Mouse (Mus musculus): ENCODE measurements at regions not wholly inside any gene's neighbourhood (a gene's known extent, or its start where the extent isn't known, plus 50 kb on each side); places are given as distances from the start of the nearest gene placed in this dataset.
A peak's percentile ranks its signal among the peaks of the same experiment; 100 is the strongest.

- Histone ChIP-seq H3K9me3 (replicated peaks) (no peaks in the 10 kb centered on the region), H3K27me3 (no peaks in the 10 kb centered on the region), H3K36me3 (no peaks in the 10 kb centered on the region), H3K4me2 (no peak overlapping the region), H3K27ac (no peak overlapping the region), H3K9ac (no peak overlapping the region), H3K4me1 (replicated peaks) (no peaks in the 10 kb centered on the region), H3K4me3 (replicated peaks) (no peak overlapping the region)
- 61% methylated on average over 2 of the region's 2 CpGs for WGBS (ENCODE audit: insufficient replicate concordance)
- ATAC-seq (ENCODE audit: low read depth), result no peak
- no peak for DNase-seq
Observed at GRCm38 (mm10) chr4:56143827-56144226, 596.0 kb upstream of the Gm26657 start.

- WGBS (ENCODE audit: insufficient replicate concordance), result 80% methylated on average over 3 of the region's 3 CpGs
- H3K9ac ChIP-seq, result no peak overlapping the region
- DNase-seq, result no peak
- no peaks in the 10 kb centered on the region for H3K4me1 ChIP-seq (replicated peaks)
- ATAC-seq (ENCODE audit: low read depth), result no peak
- H3K9me3 ChIP-seq (replicated peaks), result no peaks in the 10 kb centered on the region
- H3K36me3 ChIP-seq, result no peaks in the 10 kb centered on the region
- no peak overlapping the region for H3K4me3 ChIP-seq (replicated peaks)
- H3K27ac ChIP-seq, result no peak overlapping the region
- H3K27me3 ChIP-seq, result no peaks in the 10 kb centered on the region
- H3K4me2 ChIP-seq, result no peak overlapping the region
Observed at GRCm38 (mm10) chr4:56136837-56137236, 603.0 kb upstream of the Gm26657 start.

GRCm38 (mm10) chr4:56134350-56134749 is 602.1 kb upstream of the Klf4 start:
- ATAC-seq (ENCODE audit: low read depth), result no peak
- Histone ChIP-seq H3K36me3 (no peaks in the 10 kb centered on the region), H3K4me2 (no peak overlapping the region), H3K27ac (no peak overlapping the region), H3K4me1 (replicated peaks) (no peaks in the 10 kb centered on the region), H3K4me3 (replicated peaks) (no peak overlapping the region), H3K9me3 (replicated peaks) (no peaks in the 10 kb centered on the region), H3K27me3 (no peaks in the 10 kb centered on the region), H3K9ac (no peak overlapping the region)
- 50% methylated on average over 5 of the region's 5 CpGs for WGBS (ENCODE audit: insufficient replicate concordance)
- no peak for DNase-seq

GRCm38 (mm10) chr4:56127730-56128482 is 595.6 kb upstream of the Klf4 start:
- no peak overlapping the region for H3K4me2 ChIP-seq
- DNase-seq (no peak), ATAC-seq (ENCODE audit: low read depth) (no peak)
- H3K27ac ChIP-seq, result no peak overlapping the region
- WGBS (ENCODE audit: insufficient replicate concordance), result 56% methylated on average over 8 of the region's 8 CpGs
- no peaks in the 10 kb centered on the region for H3K36me3 ChIP-seq
- no peaks in the 10 kb centered on the region for H3K9me3 ChIP-seq (replicated peaks)
- no peaks in the 10 kb centered on the region for H3K27me3 ChIP-seq
- H3K9ac ChIP-seq, result no peak overlapping the region
- no peak overlapping the region for H3K4me3 ChIP-seq (replicated peaks)
- H3K4me1 ChIP-seq (replicated peaks), result no peaks in the 10 kb centered on the region

GRCm38 (mm10) chr4:56124515-56124914 is 592.2 kb upstream of the Klf4 start:
- no peaks in the 10 kb centered on the region for H3K36me3 ChIP-seq

GRCm38 (mm10) chr4:56122198-56122597 is 589.9 kb upstream of the Klf4 start:
- Histone ChIP-seq H3K27me3 (no peaks in the 10 kb centered on the region), H3K27ac (no peak overlapping the region), H3K9me3 (replicated peaks) (no peaks in the 10 kb centered on the region), H3K9ac (no peak overlapping the region), H3K4me2 (no peak overlapping the region), H3K4me1 (replicated peaks) (no peaks in the 10 kb centered on the region), H3K4me3 (replicated peaks) (no peak overlapping the region), H3K36me3 (no peaks in the 10 kb centered on the region)
- no peak for ATAC-seq (ENCODE audit: low read depth)
- DNase-seq, result no peak
- WGBS (ENCODE audit: insufficient replicate concordance), result 69% methylated on average over 5 of the region's 5 CpGs

More at GRCm38 (mm10) chr4:56124515-56124914, 592.2 kb upstream of the Klf4 start:
- ATAC-seq (ENCODE audit: low read depth), result no peak
- Histone ChIP-seq H3K27me3 (no peaks in the 10 kb centered on the region), H3K4me2 (no peak overlapping the region), H3K4me1 (replicated peaks) (no peaks in the 10 kb centered on the region), H3K27ac (no peak overlapping the region), H3K9me3 (replicated peaks) (no peaks in the 10 kb centered on the region), H3K9ac (no peak overlapping the region), H3K4me3 (replicated peaks) (no peak overlapping the region)
- no peak for DNase-seq

GRCm38 (mm10) chr4:56121664-56122063 is 589.4 kb upstream of the Klf4 start:
- no peaks in the 10 kb centered on the region for H3K4me1 ChIP-seq (replicated peaks)
- no peak overlapping the region for H3K4me3 ChIP-seq (replicated peaks)
- H3K9me3 ChIP-seq (replicated peaks), result no peaks in the 10 kb centered on the region
- no peak overlapping the region for H3K4me2 ChIP-seq
- no peak for ATAC-seq (ENCODE audit: low read depth)
- H3K27me3 ChIP-seq, result no peaks in the 10 kb centered on the region
- no peak overlapping the region for H3K9ac ChIP-seq
- no peak for DNase-seq
- no peaks in the 10 kb centered on the region for H3K36me3 ChIP-seq
- H3K27ac ChIP-seq, result no peak overlapping the region
- 71% methylated on average over 5 of the region's 5 CpGs for WGBS (ENCODE audit: insufficient replicate concordance)

- H3K9ac ChIP-seq, result no peak overlapping the region
- H3K27me3 ChIP-seq, result no peaks in the 10 kb centered on the region
- no peak overlapping the region for H3K27ac ChIP-seq
- no peaks in the 10 kb centered on the region for H3K36me3 ChIP-seq
- H3K4me1 ChIP-seq (replicated peaks), result no peaks in the 10 kb centered on the region
- WGBS (ENCODE audit: insufficient replicate concordance), result 74% methylated on average over 11 of the region's 11 CpGs
- DNase-seq, result no peak
- ATAC-seq (ENCODE audit: low read depth), result no peak
- H3K4me3 ChIP-seq (replicated peaks), result no peak overlapping the region
- no peaks in the 10 kb centered on the region for H3K9me3 ChIP-seq (replicated peaks)
- H3K4me2 ChIP-seq, result no peak overlapping the region
Observed at GRCm38 (mm10) chr4:56120357-56120756, 588.1 kb upstream of the Klf4 start.

- peak overlapping the region; percentile 50 for H3K27ac ChIP-seq
- H3K36me3 ChIP-seq, result no peaks in the 10 kb centered on the region
- ATAC-seq (ENCODE audit: low read depth) (peak; percentile 59), DNase-seq (peak; percentile 5)
- H3K9ac ChIP-seq, result no peak overlapping the region
- 6% methylated on average over 10 of the region's 10 CpGs for WGBS (ENCODE audit: insufficient replicate concordance)
- no peak overlapping the region; the same call in 1 of the 2 replicates for H3K4me3 ChIP-seq (replicated peaks)
- H3K27me3 ChIP-seq, result no peaks in the 10 kb centered on the region
- no peaks in the 10 kb centered on the region for H3K9me3 ChIP-seq (replicated peaks)
- H3K4me1 ChIP-seq (replicated peaks), result peaks cover 3% of the 10 kb centered on the region; the same call in 1 of the 2 replicates
- peak overlapping the region; percentile 24; the same call in 1 of the 2 replicates for H3K4me2 ChIP-seq
Observed at GRCm38 (mm10) chr4:56113701-56114196, 581.5 kb upstream of the Klf4 start.

GRCm38 (mm10) chr4:56112931-56113700 is 580.9 kb upstream of the Klf4 start:
- 45% methylated on average over 9 of the region's 9 CpGs for WGBS (ENCODE audit: insufficient replicate concordance)
- ATAC-seq (ENCODE audit: low read depth) (no peak), DNase-seq (no peak)
- Histone ChIP-seq H3K27me3 (no peaks in the 10 kb centered on the region), H3K9me3 (replicated peaks) (no peaks in the 10 kb centered on the region), H3K4me1 (replicated peaks) (peaks cover 3% of the 10 kb centered on the region; the same call in 1 of the 2 replicates), H3K4me3 (replicated peaks) (no peak overlapping the region), H3K4me2 (peak overlapping the region; percentile 24; the same call in 1 of the 2 replicates), H3K27ac (peak overlapping the region; percentile 50), H3K36me3 (no peaks in the 10 kb centered on the region), H3K9ac (no peak overlapping the region)

- H3K4me1 ChIP-seq (replicated peaks), result no peaks in the 10 kb centered on the region
- H3K9ac ChIP-seq, result no peak overlapping the region
- H3K36me3 ChIP-seq, result no peaks in the 10 kb centered on the region
- no peaks in the 10 kb centered on the region for H3K9me3 ChIP-seq (replicated peaks)
- no peak for DNase-seq
- H3K27ac ChIP-seq, result no peak overlapping the region
- 56% methylated on average over 4 of the region's 4 CpGs for WGBS (ENCODE audit: insufficient replicate concordance)
- no peak overlapping the region for H3K4me2 ChIP-seq
- ATAC-seq (ENCODE audit: low read depth), result no peak
- H3K4me3 ChIP-seq (replicated peaks), result no peak overlapping the region
- no peaks in the 10 kb centered on the region for H3K27me3 ChIP-seq
Observed at GRCm38 (mm10) chr4:56106962-56107361, 574.7 kb upstream of the Klf4 start.
